Mouse (Mus musculus): ENCODE measurements around the gene Ptgis. TPM values are rescaled to one million over a fixed set of nuclear protein-coding genes. Genes with fewer than 3 reads are reported as not detected.

The Ptgis gene
- polyA plus RNA-seq (2014; fragmentation: Nextera tagmentation; extraction: Ambion mirVana), result 3.7 and 3.9 TPM in 2 replicates

GRCm38 (mm10) chr2:167240008-167240964 lies at the start of gene Ptgis:
Gene Ptgis (minus strand): TSS chr2:167240604.
- H3K9me3 ChIP-seq (replicated peaks; ENCODE audit: control insufficient read depth, low read length), result no peaks in the 10 kb centered on the region
- 0 out of 2 replicates have a peak, but pooled peaks have one; percentile 18 for ATAC-seq
- 2% methylated on average over 42 of the region's 45 CpGs for WGBS
- H3K36me3 ChIP-seq (ENCODE audit: control insufficient read depth, insufficient read depth, low read length), result no peaks in the 10 kb centered on the region
- peak within 1 kb of the TSS; percentile 36 for H3K4me3 ChIP-seq (ENCODE audit: low read depth, low read length)
- peak; percentile 22 for DNase-seq (ENCODE audit: low spot score)
- 0 out of 2 replicates have a peak, but pooled peaks cover 3% of the 10 kb centered on the region for H3K27me3 ChIP-seq (replicated peaks; ENCODE audit: control insufficient read depth, insufficient read depth, low read length)
- H3K9ac ChIP-seq (ENCODE audit: low read length), result peak within 1 kb of the TSS; percentile 68
- peaks cover 6% of the 10 kb centered on the region for H3K4me1 ChIP-seq (ENCODE audit: control insufficient read depth, insufficient read depth, low read length)
- no peak within 1 kb of the TSS for H3K27ac ChIP-seq (ENCODE audit: low read depth, low read length)
- peak within 1 kb of the TSS; percentile 70 for H3K4me2 ChIP-seq (ENCODE audit: low read length)

GRCm38 (mm10) chr2:167281461-167281860 lies 41.1 kb upstream of the Ptgis start:
- H3K27me3 ChIP-seq (replicated peaks; ENCODE audit: control insufficient read depth, insufficient read depth, low read length), result no peaks in the 10 kb centered on the region
- no peak overlapping the region for H3K27ac ChIP-seq (ENCODE audit: low read depth, low read length)
- no peak overlapping the region for H3K9ac ChIP-seq (ENCODE audit: low read length)
- H3K9me3 ChIP-seq (replicated peaks; ENCODE audit: control insufficient read depth, low read length), result no peaks in the 10 kb centered on the region
- H3K4me3 ChIP-seq (ENCODE audit: low read depth, low read length), result no peak overlapping the region
- ATAC-seq (no peak), DNase-seq (ENCODE audit: low spot score) (no peak)
- H3K4me1 ChIP-seq (ENCODE audit: control insufficient read depth, insufficient read depth, low read length), result no peaks in the 10 kb centered on the region
- H3K4me2 ChIP-seq (ENCODE audit: low read length), result no peak overlapping the region
- no peaks in the 10 kb centered on the region for H3K36me3 ChIP-seq (ENCODE audit: control insufficient read depth, insufficient read depth, low read length)
- WGBS, result 88% methylated on average over 13 of the region's 13 CpGs

- no peak overlapping the region for H3K4me3 ChIP-seq (ENCODE audit: low read depth, low read length)
- no peak overlapping the region for H3K9ac ChIP-seq (ENCODE audit: low read length)
- no peak overlapping the region for H3K4me2 ChIP-seq (ENCODE audit: low read length)
- DNase-seq (ENCODE audit: low spot score) (no peak), ATAC-seq (peak; percentile 40; the same call in 1 of the 2 replicates)
- H3K27me3 ChIP-seq (replicated peaks; ENCODE audit: control insufficient read depth, insufficient read depth, low read length), result no peaks in the 10 kb centered on the region
- H3K27ac ChIP-seq (ENCODE audit: low read depth, low read length), result no peak overlapping the region
- WGBS, result 79% methylated on average over 4 of the region's 4 CpGs
- no peaks in the 10 kb centered on the region for H3K36me3 ChIP-seq (ENCODE audit: control insufficient read depth, insufficient read depth, low read length)
- H3K4me1 ChIP-seq (ENCODE audit: control insufficient read depth, insufficient read depth, low read length), result no peaks in the 10 kb centered on the region
- no peaks in the 10 kb centered on the region for H3K9me3 ChIP-seq (replicated peaks; ENCODE audit: control insufficient read depth, low read length)
These were observed 40.5 kb upstream of the Ptgis start for GRCm38 (mm10) chr2:167280986-167281310.

- Histone ChIP-seq H3K9ac (ENCODE audit: low read length) (no peak overlapping the region), H3K4me2 (ENCODE audit: low read length) (no peak overlapping the region), H3K4me1 (ENCODE audit: control insufficient read depth, insufficient read depth, low read length) (no peaks in the 10 kb centered on the region), H3K36me3 (ENCODE audit: control insufficient read depth, insufficient read depth, low read length) (no peaks in the 10 kb centered on the region), H3K27me3 (replicated peaks; ENCODE audit: control insufficient read depth, insufficient read depth, low read length) (no peaks in the 10 kb centered on the region), H3K27ac (ENCODE audit: low read depth, low read length) (no peak overlapping the region), H3K4me3 (ENCODE audit: low read depth, low read length) (no peak overlapping the region), H3K9me3 (replicated peaks; ENCODE audit: control insufficient read depth, low read length) (no peaks in the 10 kb centered on the region)
- ATAC-seq (peak; percentile 79), DNase-seq (ENCODE audit: low spot score) (peak; percentile 88)
- WGBS, result 44% methylated on average over 26 of the region's 26 CpGs
These were observed 39.9 kb upstream of the Ptgis start for GRCm38 (mm10) chr2:167280090-167280985.

- WGBS, result 62% methylated on average over 17 of the region's 17 CpGs
- Histone ChIP-seq H3K9ac (ENCODE audit: low read length) (no peak overlapping the region), H3K27ac (ENCODE audit: low read depth, low read length) (no peak overlapping the region), H3K27me3 (replicated peaks; ENCODE audit: control insufficient read depth, insufficient read depth, low read length) (no peaks in the 10 kb centered on the region), H3K4me3 (ENCODE audit: low read depth, low read length) (no peak overlapping the region), H3K9me3 (replicated peaks; ENCODE audit: control insufficient read depth, low read length) (no peaks in the 10 kb centered on the region), H3K4me2 (ENCODE audit: low read length) (no peak overlapping the region), H3K36me3 (ENCODE audit: control insufficient read depth, insufficient read depth, low read length) (no peaks in the 10 kb centered on the region), H3K4me1 (ENCODE audit: control insufficient read depth, insufficient read depth, low read length) (no peaks in the 10 kb centered on the region)
- ATAC-seq, result peak; percentile 44
- peak; percentile 59 for DNase-seq (ENCODE audit: low spot score)
These were observed 38.5 kb upstream of the Ptgis start for GRCm38 (mm10) chr2:167278751-167279526.

GRCm38 (mm10) chr2:167278011-167278410 lies 37.6 kb upstream of the Ptgis start:
- Histone ChIP-seq H3K27ac (ENCODE audit: low read depth, low read length) (no peak overlapping the region), H3K9me3 (replicated peaks; ENCODE audit: control insufficient read depth, low read length) (no peaks in the 10 kb centered on the region), H3K4me3 (ENCODE audit: low read depth, low read length) (no peak overlapping the region), H3K9ac (ENCODE audit: low read length) (no peak overlapping the region), H3K36me3 (ENCODE audit: control insufficient read depth, insufficient read depth, low read length) (no peaks in the 10 kb centered on the region), H3K4me2 (ENCODE audit: low read length) (no peak overlapping the region), H3K4me1 (ENCODE audit: control insufficient read depth, insufficient read depth, low read length) (no peaks in the 10 kb centered on the region), H3K27me3 (replicated peaks; ENCODE audit: control insufficient read depth, insufficient read depth, low read length) (no peaks in the 10 kb centered on the region)
- DNase-seq (ENCODE audit: low spot score) (no peak), ATAC-seq (no peak)
- WGBS, result 89% methylated on average over 7 of the region's 7 CpGs

GRCm38 (mm10) chr2:167277026-167277425 lies 36.6 kb upstream of the Ptgis start:
- H3K9me3 ChIP-seq (replicated peaks; ENCODE audit: control insufficient read depth, low read length), result no peaks in the 10 kb centered on the region
- H3K9ac ChIP-seq (ENCODE audit: low read length), result no peak overlapping the region
- no peak overlapping the region for H3K4me3 ChIP-seq (ENCODE audit: low read depth, low read length)
- no peak overlapping the region for H3K27ac ChIP-seq (ENCODE audit: low read depth, low read length)
- ATAC-seq (no peak), DNase-seq (ENCODE audit: low spot score) (no peak)
- 71% methylated on average over 13 of the region's 13 CpGs for WGBS
- H3K27me3 ChIP-seq (replicated peaks; ENCODE audit: control insufficient read depth, insufficient read depth, low read length), result no peaks in the 10 kb centered on the region
- H3K36me3 ChIP-seq (ENCODE audit: control insufficient read depth, insufficient read depth, low read length), result no peaks in the 10 kb centered on the region
- H3K4me1 ChIP-seq (ENCODE audit: control insufficient read depth, insufficient read depth, low read length), result no peaks in the 10 kb centered on the region
- no peak overlapping the region for H3K4me2 ChIP-seq (ENCODE audit: low read length)

GRCm38 (mm10) chr2:167275856-167276255 lies 35.5 kb upstream of the Ptgis start:
- H3K9ac ChIP-seq (ENCODE audit: low read length), result no peak overlapping the region
- H3K4me1 ChIP-seq (ENCODE audit: control insufficient read depth, insufficient read depth, low read length), result no peaks in the 10 kb centered on the region
- H3K27me3 ChIP-seq (replicated peaks; ENCODE audit: control insufficient read depth, insufficient read depth, low read length), result no peaks in the 10 kb centered on the region
- DNase-seq (ENCODE audit: low spot score), result no peak
- no peak overlapping the region for H3K27ac ChIP-seq (ENCODE audit: low read depth, low read length)
- no peak overlapping the region for H3K4me3 ChIP-seq (ENCODE audit: low read depth, low read length)
- 85% methylated on average over 10 of the region's 10 CpGs for WGBS
- H3K36me3 ChIP-seq (ENCODE audit: control insufficient read depth, insufficient read depth, low read length), result no peaks in the 10 kb centered on the region
- ATAC-seq, result no peak
- no peak overlapping the region for H3K4me2 ChIP-seq (ENCODE audit: low read length)
- H3K9me3 ChIP-seq (replicated peaks; ENCODE audit: control insufficient read depth, low read length), result no peaks in the 10 kb centered on the region
